Mouse (Mus musculus): ENCODE measurements around the gene Nipsnap3a. TPM values are rescaled to one million over a fixed set of nuclear protein-coding genes. Genes with fewer than 3 reads are reported as not detected.

The Nipsnap3a gene
- total RNA-seq (2015; ENCODE audit: low replicate concordance) = not detected in 2 replicates
- not detected in 2 replicates for total RNA-seq (2017; ENCODE audit: low replicate concordance)

GRCm38 (mm10) chr4:52989248-52989647 is at the start of gene Nipsnap3a:
Gene Nipsnap3a, plus strand, starts transcription at chr4:52989272.
- ATAC-seq (replicated peaks; ENCODE audit: low FRiP score, poor library complexity, severe bottlenecking) = no peak

- ATAC-seq (replicated peaks; ENCODE audit: low FRiP score, poor library complexity, severe bottlenecking) = no peak
Observed at GRCm38 (mm10) chr4:52946665-52947064, 42.4 kb upstream of the Nipsnap3a start.

DNA sequence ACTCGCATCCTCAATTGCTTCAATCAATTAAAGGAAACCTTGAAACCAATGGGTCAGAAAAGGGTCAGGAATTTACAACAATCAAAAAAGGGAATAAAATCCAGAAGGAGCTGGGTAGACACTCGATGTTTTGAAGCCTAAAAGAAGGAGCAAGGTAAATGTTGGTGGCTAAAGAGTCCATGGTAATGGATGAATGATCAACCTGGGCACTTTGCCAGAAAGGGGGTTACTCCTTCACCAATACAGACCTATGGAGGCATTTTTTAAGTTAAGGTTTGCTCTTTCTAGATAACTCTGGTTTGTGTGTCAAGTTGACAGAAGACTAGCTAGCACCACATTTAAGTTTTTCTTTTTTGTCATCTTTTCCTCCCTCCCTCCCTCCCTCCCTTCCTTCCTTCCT is 40.1 kb upstream of the Nipsnap3a start:
- ATAC-seq (replicated peaks; ENCODE audit: low FRiP score, poor library complexity, severe bottlenecking) = no peak

- no peak for ATAC-seq (replicated peaks; ENCODE audit: low FRiP score, poor library complexity, severe bottlenecking)
Observed at GRCm38 (mm10) chr4:52958693-52959092, 30.4 kb upstream of the Nipsnap3a start.

- no peak for ATAC-seq (replicated peaks; ENCODE audit: low FRiP score, poor library complexity, severe bottlenecking)
Observed at GRCm38 (mm10) chr4:52964247-52964646, 24.8 kb upstream of the Nipsnap3a start, which contains the start of gene Olfr270. Gene Olfr270, plus strand, starts transcription at chr4:52964547.

GRCm38 (mm10) chr4:52985216-52985615 is 3.9 kb upstream of the Nipsnap3a start:
- ATAC-seq (replicated peaks; ENCODE audit: low FRiP score, poor library complexity, severe bottlenecking) = no peak

GRCm38 (mm10) chr4:52986266-52986665 is 2.8 kb upstream of the Nipsnap3a start:
- ATAC-seq (replicated peaks; ENCODE audit: low FRiP score, poor library complexity, severe bottlenecking) = no peak

GRCm38 (mm10) chr4:52999449-52999848 is 10.4 kb downstream of the Nipsnap3a start:
- ATAC-seq (replicated peaks; ENCODE audit: low FRiP score, poor library complexity, severe bottlenecking) = no peak

DNA sequence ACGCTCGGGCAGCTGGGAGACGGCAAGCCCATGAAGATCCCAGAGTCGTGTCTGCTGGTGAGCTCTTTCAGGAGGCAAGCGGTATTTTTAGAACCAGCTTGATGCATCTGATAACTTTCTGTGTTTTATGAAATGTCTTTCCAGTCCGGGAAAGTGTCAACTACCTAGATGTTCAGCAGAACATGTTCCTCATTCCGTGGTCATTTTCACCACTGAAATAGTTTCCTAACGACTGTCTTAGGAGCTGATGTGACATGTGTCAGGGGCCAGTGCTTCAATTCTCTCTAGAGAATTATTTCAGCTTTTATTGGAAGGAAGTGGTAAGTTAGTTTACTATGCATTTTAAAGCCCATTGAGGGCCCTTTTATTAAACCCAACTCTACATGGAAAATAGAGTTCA is 11.1 kb downstream of the Nipsnap3a start:
- ATAC-seq (replicated peaks; ENCODE audit: low FRiP score, poor library complexity, severe bottlenecking) = no peak

DNA sequence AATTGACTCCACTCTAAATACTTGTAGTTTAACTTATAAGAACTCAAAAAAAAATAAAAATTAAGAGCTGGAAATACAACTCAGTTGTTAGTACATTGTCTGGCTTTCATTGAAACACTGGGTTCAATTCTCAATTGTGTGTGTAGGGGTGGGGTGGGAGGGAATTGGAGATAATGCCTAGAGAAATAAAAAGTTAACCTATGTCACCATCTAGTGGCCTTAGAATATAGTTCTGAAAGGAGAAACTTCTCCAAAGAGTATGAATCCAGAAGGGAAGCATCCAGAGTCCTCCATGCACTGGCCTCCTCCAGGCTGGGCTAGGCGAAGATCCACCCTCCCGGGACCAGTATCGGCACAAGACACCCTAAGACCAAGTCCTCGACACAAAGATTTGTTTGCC is 20.1 kb downstream of the Nipsnap3a start:
- no peak for ATAC-seq (replicated peaks; ENCODE audit: low FRiP score, poor library complexity, severe bottlenecking)

GRCm38 (mm10) chr4:53009871-53010270 is 20.8 kb downstream of the Nipsnap3a start:
- no peak for ATAC-seq (replicated peaks; ENCODE audit: low FRiP score, poor library complexity, severe bottlenecking)

- ATAC-seq (replicated peaks; ENCODE audit: low FRiP score, poor library complexity, severe bottlenecking) = peak; percentile 97
Observed at GRCm38 (mm10) chr4:53011732-53012361, 22.8 kb downstream of the Nipsnap3a start, which contains the start of gene Nipsnap3b. Gene Nipsnap3b, plus strand, starts transcription at chr4:53011880.

- ATAC-seq (replicated peaks; ENCODE audit: low FRiP score, poor library complexity, severe bottlenecking) = no peak
Observed at GRCm38 (mm10) chr4:53014421-53014820, 25.3 kb downstream of the Nipsnap3a start.

DNA sequence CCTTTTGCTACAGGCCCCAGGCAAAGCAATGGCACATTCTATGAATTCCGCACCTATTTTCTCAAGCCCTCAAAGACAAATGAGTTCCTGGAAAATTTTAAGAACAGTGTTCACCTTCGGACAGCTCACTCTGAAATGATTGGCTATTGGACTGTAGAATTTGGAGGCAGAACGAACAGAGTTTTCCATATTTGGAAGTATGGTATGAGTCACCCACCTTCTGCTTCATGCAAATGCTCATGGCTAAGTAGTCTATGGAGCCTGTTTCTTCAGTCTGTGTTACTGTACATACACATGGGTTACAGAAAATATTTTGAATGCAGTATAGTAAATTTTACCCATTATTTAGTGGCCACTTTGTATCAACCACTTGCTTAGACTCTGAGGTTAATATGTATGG is 26.0 kb downstream of the Nipsnap3a start:
- ATAC-seq (replicated peaks; ENCODE audit: low FRiP score, poor library complexity, severe bottlenecking) = no peak

- no peak for ATAC-seq (replicated peaks; ENCODE audit: low FRiP score, poor library complexity, severe bottlenecking)
Observed at GRCm38 (mm10) chr4:53018392-53018791, 29.3 kb downstream of the Nipsnap3a start.

GRCm38 (mm10) chr4:53023189-53023925 is 34.3 kb downstream of the Nipsnap3a start:
- no peak for ATAC-seq (replicated peaks; ENCODE audit: low FRiP score, poor library complexity, severe bottlenecking)

DNA sequence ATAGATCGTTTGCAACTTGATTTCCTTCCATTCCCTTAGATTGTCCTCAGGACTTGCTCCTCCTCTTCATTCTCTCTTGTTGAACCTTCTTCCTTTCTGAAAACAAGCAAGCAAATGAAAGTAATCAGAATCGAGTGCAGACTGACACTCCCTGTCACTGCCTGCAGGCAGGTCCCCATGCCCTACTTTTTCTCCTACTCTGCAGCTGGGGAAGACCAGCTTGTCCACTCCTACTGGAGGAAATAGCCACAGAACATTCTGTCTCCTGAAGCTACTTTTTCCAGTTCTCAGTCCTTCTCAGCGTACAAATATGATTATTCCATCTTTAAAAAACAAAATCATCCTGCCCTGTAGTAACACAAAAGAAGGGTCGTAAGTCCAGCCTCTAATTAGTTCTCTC is 35.3 kb downstream of the Nipsnap3a start:
- ATAC-seq (replicated peaks; ENCODE audit: low FRiP score, poor library complexity, severe bottlenecking) = no peak

DNA sequence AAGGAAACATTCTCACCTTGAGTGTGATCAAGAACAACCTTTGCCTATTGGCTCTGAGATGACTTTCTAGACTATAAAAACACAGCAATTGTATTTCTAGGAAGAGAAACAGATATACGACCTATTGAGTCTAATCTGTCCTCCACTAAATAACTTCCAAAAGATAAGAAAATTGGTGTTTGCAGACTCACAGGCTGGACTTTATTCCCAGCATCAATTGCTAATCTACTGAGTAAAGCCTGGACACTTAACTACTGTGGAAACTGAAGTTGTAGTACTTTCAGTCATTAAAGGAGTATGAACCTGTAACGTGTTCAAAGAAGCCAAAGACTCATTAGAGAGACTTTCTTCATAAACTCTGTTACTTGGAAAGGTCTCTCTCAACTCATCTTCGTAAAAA is 38.7 kb downstream of the Nipsnap3a start:
- ATAC-seq (replicated peaks; ENCODE audit: low FRiP score, poor library complexity, severe bottlenecking) = no peak

- ATAC-seq (replicated peaks; ENCODE audit: low FRiP score, poor library complexity, severe bottlenecking) = no peak
Observed at GRCm38 (mm10) chr4:53030326-53030948, 41.4 kb downstream of the Nipsnap3a start.

GRCm38 (mm10) chr4:53043819-53044218 is 54.7 kb downstream of the Nipsnap3a start:
- ATAC-seq (replicated peaks; ENCODE audit: low FRiP score, poor library complexity, severe bottlenecking) = no peak

DNA sequence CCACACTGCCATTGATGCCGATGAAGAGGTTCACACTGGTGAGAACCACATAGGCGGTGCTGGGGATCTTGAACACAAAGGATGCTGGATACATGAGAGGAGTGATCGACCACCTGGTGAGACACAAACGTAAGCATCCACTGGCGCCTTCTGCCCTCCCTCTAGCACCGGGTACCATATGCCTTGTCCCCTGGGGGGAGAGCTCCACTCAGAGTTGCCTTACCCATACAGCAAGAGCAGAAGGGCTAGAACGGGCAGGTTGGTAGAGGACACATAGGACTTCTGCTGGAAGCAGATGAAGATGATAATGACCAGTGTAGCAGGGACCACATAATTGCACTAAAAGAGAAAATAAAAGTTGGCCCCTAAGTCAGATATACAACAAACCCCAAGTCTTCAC is 56.7 kb downstream of the Nipsnap3a start:
- no peak for ATAC-seq (replicated peaks; ENCODE audit: low FRiP score, poor library complexity, severe bottlenecking)

Measured in erythroid progenitor cell, adult 5-6 weeks (primary cell).